Mouse (Mus musculus) right cerebral cortex, postnatal 10 days (tissue): ENCODE measurements at regions not wholly inside any gene's neighbourhood (a gene's known extent, or its start where the extent isn't known, plus 50 kb on each side); places are given as distances from the start of the nearest gene placed in this dataset.

Experiments
- DNase-seq, 2 experiments: peaks; one replicate each; pipeline ENCODE4 v3.0.0; 2021; ENCODE audit warnings: low spot score in 2 of 2

DNA sequence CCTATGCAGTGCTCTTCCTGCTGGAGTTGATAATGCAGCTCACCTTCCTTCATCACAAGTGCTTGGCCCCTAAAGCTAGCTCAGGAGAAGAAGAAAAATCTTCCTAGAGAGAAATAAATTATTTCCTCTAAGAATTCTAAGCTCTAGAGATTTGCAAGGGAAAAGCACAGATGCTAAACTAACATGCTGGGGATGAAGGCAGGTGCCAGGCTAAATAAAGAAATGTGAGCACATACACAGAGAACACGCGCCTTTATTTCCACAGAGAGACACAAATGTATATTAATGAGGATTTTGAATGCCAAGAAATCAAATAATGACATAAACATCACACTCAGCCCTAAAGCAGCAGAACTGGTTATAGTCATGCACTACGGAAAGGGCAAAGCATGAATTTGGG lies 229.5 kb upstream of the Mamld1 start:
- peak in 1 of 2 experiments; percentile 29 for DNase-seq

DNA sequence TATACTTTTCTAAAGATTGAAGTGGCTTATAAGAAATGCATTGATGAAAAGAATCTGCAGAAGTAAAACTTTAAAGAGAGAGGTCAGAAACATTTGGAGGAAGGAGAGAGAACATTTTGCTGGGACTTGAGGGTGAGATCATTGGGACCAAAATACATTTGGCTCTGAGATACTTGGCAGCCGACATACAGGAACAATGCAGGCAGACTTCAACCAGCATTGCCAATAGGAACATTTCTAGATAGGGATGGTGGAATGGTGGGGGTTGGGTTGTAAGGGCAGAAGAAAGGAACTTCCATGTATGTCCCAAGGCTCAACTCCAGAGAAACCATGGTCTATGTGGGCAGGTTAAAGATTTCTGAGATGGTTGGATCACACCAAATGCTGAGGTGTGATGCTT lies 232.3 kb upstream of the Mamld1 start:
- no peak for DNase-seq

DNA sequence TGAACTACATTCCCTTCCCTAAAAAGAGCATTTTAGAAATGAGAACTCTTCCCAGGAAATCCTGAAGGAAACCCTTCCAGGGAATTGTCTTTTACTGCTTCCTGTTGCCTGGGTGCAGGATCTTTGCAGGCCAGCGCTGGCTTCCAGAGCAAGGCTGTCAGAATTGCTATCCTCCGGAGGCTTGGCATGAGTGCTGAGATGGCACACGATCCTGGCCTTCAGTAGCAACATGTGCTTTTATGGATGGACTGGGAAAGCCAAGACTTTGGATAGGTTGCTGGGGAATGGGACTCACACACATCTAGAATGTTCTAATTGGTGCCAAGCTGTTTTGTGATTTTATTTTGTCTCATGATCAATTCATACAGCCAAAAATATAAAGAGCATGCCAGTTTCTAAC lies 233.4 kb upstream of the Mamld1 start:
- peak; percentile 25 for DNase-seq

DNA sequence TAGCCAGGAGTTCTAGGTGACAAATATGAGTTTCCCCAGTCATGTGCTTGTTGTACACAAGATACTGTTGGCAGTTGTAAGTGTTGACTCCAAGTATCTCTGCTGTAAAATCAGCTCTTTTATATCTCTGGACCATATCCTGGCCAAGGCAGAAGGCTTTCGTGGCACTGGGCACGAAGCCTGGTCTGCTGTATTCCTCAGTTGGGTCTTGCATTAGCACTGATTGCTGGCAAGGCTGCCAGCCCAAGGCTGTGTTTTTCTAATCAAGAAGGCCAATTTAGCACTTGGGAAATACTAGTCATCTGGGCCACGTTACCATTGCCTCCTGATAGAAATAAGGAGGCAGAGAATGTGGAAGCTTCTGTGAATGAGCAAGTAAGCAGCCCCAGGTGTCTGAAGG lies 258.3 kb upstream of the Mamld1 start:
- peak; percentile 19 to 20 for DNase-seq

DNA sequence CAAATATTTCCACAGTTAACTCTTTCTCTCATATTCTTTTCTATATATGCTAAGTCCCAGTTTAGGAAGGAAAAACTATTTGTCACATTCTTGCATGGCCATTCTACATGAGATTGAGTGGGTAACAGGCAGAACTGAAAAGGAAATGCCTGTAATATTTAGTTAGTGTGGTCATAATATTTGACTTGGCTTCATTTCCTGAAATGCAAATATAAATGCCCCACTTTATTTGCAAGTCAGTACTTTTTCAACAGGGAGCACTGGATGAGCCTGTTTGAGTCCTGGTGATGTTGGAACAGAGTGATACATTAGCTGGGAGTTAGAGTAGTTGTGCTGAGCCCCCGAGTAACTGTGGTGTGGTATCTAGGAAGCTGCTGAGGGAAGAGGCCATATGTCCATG lies 285.9 kb upstream of the Tmem185a start:
- DNase-seq: no peak

DNA sequence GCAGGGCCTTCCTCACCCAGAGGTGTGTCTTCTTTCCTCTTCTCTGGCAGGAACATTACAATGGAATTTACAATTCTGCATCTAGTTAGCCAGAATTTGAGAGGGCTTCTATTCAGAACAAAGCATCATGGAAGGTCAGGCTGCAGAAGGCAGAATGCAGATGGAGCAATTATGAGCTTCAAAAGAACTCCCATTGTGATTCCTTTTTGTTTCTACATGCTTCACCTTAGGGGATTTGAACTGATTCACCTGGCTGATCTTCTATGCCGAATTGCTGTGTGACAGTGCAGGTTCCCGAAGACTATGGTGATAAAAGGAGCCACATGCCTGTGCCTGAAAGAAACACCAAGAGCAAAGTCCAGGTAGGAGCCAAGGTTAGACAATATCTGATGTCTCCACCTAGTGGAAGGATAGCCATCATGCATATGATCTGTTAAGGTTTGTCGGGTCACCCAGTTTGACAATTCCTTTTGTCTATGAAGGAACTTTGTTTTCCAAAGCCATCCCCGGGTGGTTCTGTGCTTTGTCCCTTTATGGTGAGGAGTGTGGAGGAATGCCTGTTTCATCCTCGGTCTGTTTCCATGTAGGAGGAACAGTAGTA lies 236.1 kb upstream of the Tmem185a start:
- DNase-seq: no peak

DNA sequence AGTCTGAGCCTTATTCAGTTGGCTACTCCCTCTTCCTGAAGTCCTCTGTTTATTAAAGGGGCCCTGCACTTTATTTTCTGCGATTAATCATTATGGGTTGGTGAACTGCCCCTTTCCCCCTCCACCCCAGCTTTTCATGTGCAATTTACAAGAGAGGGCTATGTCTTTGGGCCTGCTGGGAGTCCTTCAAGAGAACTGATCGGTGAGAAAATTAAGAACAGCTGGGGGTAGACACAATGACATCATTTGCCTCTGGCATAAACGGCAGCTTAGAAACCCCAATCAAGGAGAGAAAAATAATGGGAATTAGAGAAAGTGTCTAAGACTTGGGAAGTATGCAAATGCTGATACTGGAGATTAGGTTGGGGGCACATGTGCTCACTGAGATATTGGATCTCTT lies 205.2 kb upstream of the Tmem185a start:
- DNase-seq: no peak

DNA sequence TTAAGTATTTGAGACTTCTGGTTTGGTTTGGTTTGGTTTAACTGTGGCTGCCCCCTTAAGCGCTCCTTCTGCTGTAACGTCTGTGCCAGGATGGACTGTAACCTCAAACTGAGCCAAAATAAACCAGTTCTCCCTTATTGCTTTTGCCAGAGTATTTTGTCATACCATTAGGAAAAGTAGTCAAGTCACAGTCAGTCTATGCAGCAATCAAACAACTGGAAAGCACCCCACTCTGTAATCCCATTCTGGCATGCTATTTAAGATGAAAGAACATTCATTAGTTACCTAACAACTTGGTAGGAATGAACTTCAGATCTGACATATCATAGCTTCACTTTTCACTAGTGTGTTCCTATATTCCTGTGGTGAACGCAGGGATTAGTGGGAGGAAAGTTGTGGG lies 190.1 kb upstream of the Tmem185a start:
- DNase-seq: no peak
